Mouse (Mus musculus) left cerebral cortex, adult 18-20 months (tissue): ENCODE results near the gene Cnot4. TPM values are rescaled to one million over a fixed set of nuclear protein-coding genes. Genes with fewer than 3 reads are reported as not detected.

Source experiments
- total RNA-seq, 2 experiments: library from RNA; stranded (reverse); gene quantifications; 2 replicates each; pipeline ENCODE4 v1.2.3; 2021

Cnot4 gene
- total RNA-seq, 2 experiments from 2014 or later, result 41.9 to 48.9 TPM

Other genes with a start within 250 kb of the Cnot4 start
- gene Wdr91, start 222.8 kb downstream of the Cnot4 start, total RNA-seq, result 10 to 100 TPM; 30.2 to 33.2 TPM
- gene Stra8, start 213.6 kb downstream of the Cnot4 start, total RNA-seq, result not detected
- gene Slc23a4, start 145.3 kb downstream of the Cnot4 start, total RNA-seq, result 1 to 10 TPM; 1.1 to 1.7 TPM
- gene Nup205, start 43.7 kb upstream of the Cnot4 start, total RNA-seq, result 10 to 100 TPM; 24.4 to 25.1 TPM
- 10 to 100 TPM; 16.4 to 16.6 TPM for gene Slc13a4, start 174.4 kb upstream of the Cnot4 start, total RNA-seq
- 1 to 10 TPM; 5.4 to 5.7 TPM for gene Fam180a, start 192.4 kb upstream of the Cnot4 start, total RNA-seq